Mouse (Mus musculus) intestine, postnatal 0 days (tissue): Measurements from ENCODE around the gene Opalin. TPM values are rescaled to one million over a fixed set of nuclear protein-coding genes. Genes with fewer than 3 reads are reported as not detected.

ENCODE experiments used
- ATAC-seq: fragments of 200-750 bp; cut with Nextera tagmentation; 2 replicates; pipeline ENCODE4 v1.8.0; 2017; ENCODE audit warnings: mild to moderate bottlenecking, moderate TSS enrichment, moderate library complexity
- H3K27ac ChIP-seq: fragments of 300-500 bp; sonication (generic); 2 replicates; pipeline ENCODE4 v1.5.1; 2014; ENCODE audit warnings: mild to moderate bottlenecking, low read depth, low read length, moderate library complexity
- H3K27me3 ChIP-seq: fragments of 300-500 bp; sonication (generic); replicated peaks from 2 replicates; pipeline ENCODE4 v1.6.1; 2014; ENCODE audit warnings: low read length, mixed read lengths; ENCODE audit not compliant: control insufficient read depth, insufficient read depth
- H3K36me3 ChIP-seq: fragments of 300-500 bp; sonication (generic); 2 replicates; pipeline ENCODE4 v1.6.1; 2014; ENCODE audit warnings: mild to moderate bottlenecking, moderate library complexity; ENCODE audit not compliant: control insufficient read depth, insufficient read depth
- H3K4me1 ChIP-seq: fragments of 300-500 bp; sonication (generic); replicated peaks from 2 replicates; pipeline ENCODE4 v1.6.1; 2014; ENCODE audit warnings: antibody characterized with exemption, low read length, mixed read lengths; ENCODE audit not compliant: control insufficient read depth, insufficient read depth
- H3K4me2 ChIP-seq: fragments of 300-500 bp; sonication (generic); replicated peaks from 2 replicates; pipeline ENCODE4 v1.6.1; 2014; ENCODE audit warnings: low read depth, mild to moderate bottlenecking, moderate library complexity
- H3K4me3 ChIP-seq: fragments of 300-500 bp; sonication (generic); 2 replicates; pipeline ENCODE4 v1.5.1; 2014; ENCODE audit warnings: low read depth, low read length
- H3K9ac ChIP-seq: fragments of 300-500 bp; sonication (generic); 2 replicates; pipeline ENCODE4 v1.6.1; 2014; ENCODE audit warnings: mild to moderate bottlenecking, low read depth, low read length
- H3K9me3 ChIP-seq: fragments of 300-500 bp; sonication (generic); 2 replicates; pipeline ENCODE4 v1.6.1; 2016; ENCODE audit warnings: mixed run types; ENCODE audit not compliant: control insufficient read depth
- CTCF ChIP-seq: sonication (generic); IDR thresholded peaks from 2 replicates; pipeline ENCODE4 v1.5.1; 2016; ENCODE audit warnings: low read depth, mild to moderate bottlenecking, control low read depth, antibody characterized with exemption, moderate library complexity
- WGBS: fragments of 180-500 bp; shearing (Covaris S2); extraction: QIAGEN DNeasy Blood & Tissue Kit; methylation state at CpG from one replicate; pipeline ENCODE4 v1.1.7; 2014; 5-methylcytosine and 5-hydroxymethylcytosine counted together
- polyA plus RNA-seq: library from polyadenylated mRNA; unstranded; fragments of >200 nt; fragmentation: Nextera tagmentation; extraction: Ambion mirVana; gene quantifications from 2 replicates; pipeline ENCODE4 v1.2.1, GENCODE M21; 2015

Opalin gene
- not detected in 2 replicates for polyA plus RNA-seq

- H3K4me2 ChIP-seq: no peak within 1 kb of the TSS
- H3K9ac ChIP-seq: no peak within 1 kb of the TSS
- no peak within 1 kb of the TSS for H3K27ac ChIP-seq
- no peak for ATAC-seq
- H3K4me1 ChIP-seq: no peaks in the 10 kb centered on the region
- no peaks in the 10 kb centered on the region for H3K36me3 ChIP-seq
- H3K27me3 ChIP-seq: no peaks in the 10 kb centered on the region
- TF ChIP-seq CTCF: no peak
- no peaks in the 10 kb centered on the region for H3K9me3 ChIP-seq
- 88% methylated on average over 3 of the region's 3 CpGs for WGBS
- H3K4me3 ChIP-seq: no peak within 1 kb of the TSS
These were observed at the start of gene Opalin for GRCm38 (mm10) chr19:41076906-41077305. Gene Opalin, minus strand, starts transcription at chr19:41077113.

GRCm38 (mm10) chr19:41123009-41123408, 46.1 kb upstream of the Opalin start:
- Histone ChIP-seq H3K9ac (no peak overlapping the region), H3K36me3 (no peaks in the 10 kb centered on the region), H3K4me1 (no peaks in the 10 kb centered on the region), H3K27ac (no peak overlapping the region), H3K9me3 (no peaks in the 10 kb centered on the region), H3K27me3 (no peaks in the 10 kb centered on the region), H3K4me3 (no peak overlapping the region), H3K4me2 (no peak overlapping the region)
- 41% methylated on average over 3 of the region's 3 CpGs for WGBS
- TF ChIP-seq CTCF: no peak
- ATAC-seq: no peak

GRCm38 (mm10) chr19:41119924-41120323, 43.0 kb upstream of the Opalin start:
- no peak for TF ChIP-seq CTCF
- H3K36me3 ChIP-seq: no peaks in the 10 kb centered on the region
- no peaks in the 10 kb centered on the region for H3K27me3 ChIP-seq
- H3K9me3 ChIP-seq: no peaks in the 10 kb centered on the region
- no peak overlapping the region for H3K27ac ChIP-seq
- H3K4me2 ChIP-seq: no peak overlapping the region
- H3K4me1 ChIP-seq: no peaks in the 10 kb centered on the region
- H3K9ac ChIP-seq: no peak overlapping the region
- 94% methylated on average over 13 of the region's 13 CpGs for WGBS
- no peak for ATAC-seq
- no peak overlapping the region for H3K4me3 ChIP-seq

GRCm38 (mm10) chr19:41118346-41118745, 41.4 kb upstream of the Opalin start:
- Histone ChIP-seq H3K4me2 (no peak overlapping the region), H3K9ac (no peak overlapping the region)
- 58% methylated on average over 6 of the region's 6 CpGs for WGBS

GRCm38 (mm10) chr19:41117334-41117733, 40.4 kb upstream of the Opalin start:
- Histone ChIP-seq H3K4me3 (no peak overlapping the region), H3K4me1 (no peaks in the 10 kb centered on the region), H3K36me3 (no peaks in the 10 kb centered on the region), H3K9me3 (no peaks in the 10 kb centered on the region), H3K9ac (no peak overlapping the region), H3K27ac (no peak overlapping the region), H3K4me2 (no peak overlapping the region), H3K27me3 (no peaks in the 10 kb centered on the region)
- TF ChIP-seq CTCF: no peak
- 86% methylated on average over 4 of the region's 4 CpGs for WGBS
- ATAC-seq: no peak

More at GRCm38 (mm10) chr19:41118346-41118745, 41.4 kb upstream of the Opalin start:
- no peaks in the 10 kb centered on the region for H3K36me3 ChIP-seq
- H3K4me1 ChIP-seq: no peaks in the 10 kb centered on the region
- TF ChIP-seq CTCF: no peak
- no peak for ATAC-seq
- no peaks in the 10 kb centered on the region for H3K27me3 ChIP-seq
- no peaks in the 10 kb centered on the region for H3K9me3 ChIP-seq
- no peak overlapping the region for H3K4me3 ChIP-seq
- no peak overlapping the region for H3K27ac ChIP-seq

- Histone ChIP-seq H3K27me3 (no peaks in the 10 kb centered on the region), H3K9me3 (no peaks in the 10 kb centered on the region), H3K27ac (no peak overlapping the region), H3K4me2 (no peak overlapping the region), H3K9ac (no peak overlapping the region), H3K36me3 (no peaks in the 10 kb centered on the region), H3K4me1 (no peaks in the 10 kb centered on the region), H3K4me3 (no peak overlapping the region)
- WGBS: 33% methylated on average over 5 of the region's 5 CpGs
- no peak for TF ChIP-seq CTCF
- ATAC-seq: no peak
These were observed 37.7 kb upstream of the Opalin start for GRCm38 (mm10) chr19:41114611-41115010.

- H3K9ac ChIP-seq: no peak overlapping the region
- WGBS: 71% methylated on average over 17 of the region's 17 CpGs
- no peaks in the 10 kb centered on the region for H3K27me3 ChIP-seq
- no peak overlapping the region for H3K4me2 ChIP-seq
- H3K36me3 ChIP-seq: no peaks in the 10 kb centered on the region
- no peaks in the 10 kb centered on the region for H3K9me3 ChIP-seq
- H3K27ac ChIP-seq: no peak overlapping the region
- H3K4me1 ChIP-seq: no peaks in the 10 kb centered on the region
- no peak for ATAC-seq
- TF ChIP-seq CTCF: no peak
- H3K4me3 ChIP-seq: no peak overlapping the region
These were observed 37.1 kb upstream of the Opalin start for GRCm38 (mm10) chr19:41113911-41114531.
